Mouse (Mus musculus) myocyte (in vitro differentiated cells): ENCODE results near the gene Scgb1c1. TPM values are rescaled to one million over a fixed set of nuclear protein-coding genes. Genes with fewer than 3 reads are reported as not detected.

Experiments
- H3K27me3 ChIP-seq: one replicate; pipeline ENCODE4 v1.6.1; 2011; ENCODE audit not compliant: control insufficient read depth, insufficient read depth, insufficient read length
- H3K36me3 ChIP-seq: one replicate; pipeline ENCODE4 v1.6.1; 2011; ENCODE audit not compliant: control insufficient read depth, insufficient read depth
- H3K4me2 ChIP-seq: one replicate; pipeline ENCODE4 v1.6.1; 2011; ENCODE audit warnings: low read depth, control low read depth
- H3K4me3 ChIP-seq: one replicate; pipeline ENCODE4 v1.5.1; 2011; ENCODE audit warnings: mild to moderate bottlenecking, control low read depth, moderate library complexity
- H3K79me2 ChIP-seq: one replicate; pipeline ENCODE4 v1.6.1; 2011; ENCODE audit not compliant: control insufficient read depth, insufficient read depth
- H3ac ChIP-seq: one replicate; pipeline ENCODE4 v1.6.1; 2011; ENCODE audit not compliant: control insufficient read depth, insufficient read length
- CEBPB ChIP-seq: IDR thresholded peaks from 2 replicates; pipeline ENCODE4 v1.6.1; 2011; ENCODE audit warnings: mild to moderate bottlenecking, moderate library complexity; ENCODE audit not compliant: poor library complexity, insufficient read depth, severe bottlenecking
- E2F4 ChIP-seq: IDR thresholded peaks from one replicate; pipeline ENCODE4 v1.6.1; 2011; ENCODE audit warnings: mild to moderate bottlenecking, control low read depth, moderate library complexity; ENCODE audit not compliant: insufficient read depth
- MAX ChIP-seq: IDR thresholded peaks from one replicate; pipeline ENCODE4 v1.6.1; 2011; ENCODE audit warnings: low read depth, mild to moderate bottlenecking, control low read depth
- MYOD1 ChIP-seq, 3 experiments: IDR thresholded peaks; one replicate each; pipeline ENCODE4 v1.6.1; 2011; ENCODE audit warnings: control low read depth in 2 of 3, low read depth in 2 of 3, mild to moderate bottlenecking in 2 of 3, moderate library complexity in 1 of 3; ENCODE audit not compliant: insufficient read length in 2 of 3, control insufficient read depth in 1 of 3
- MYOG ChIP-seq, 3 experiments: IDR thresholded peaks; one replicate each; pipeline ENCODE4 v1.6.1; 2011; ENCODE audit warnings: control low read depth in 2 of 3, low read depth in 2 of 3, mild to moderate bottlenecking in 2 of 3; ENCODE audit not compliant: insufficient read length in 2 of 3, control insufficient read depth in 1 of 3, insufficient read depth in 1 of 3
- POLR2A ChIP-seq: IDR thresholded peaks from one replicate; pipeline ENCODE4 v1.6.1; 2011; ENCODE audit warnings: low read depth, mild to moderate bottlenecking, control low read depth, moderate library complexity; ENCODE audit not compliant: insufficient read length
- POLR2AphosphoS2 ChIP-seq: IDR thresholded peaks from one replicate; pipeline ENCODE4 v1.6.1; 2011; ENCODE audit warnings: low read depth, control low read depth; ENCODE audit not compliant: insufficient read length
- REST ChIP-seq: IDR thresholded peaks from one replicate; pipeline ENCODE4 v1.6.1; 2011; ENCODE audit warnings: mild to moderate bottlenecking, control low read depth, moderate library complexity; ENCODE audit not compliant: insufficient read depth, insufficient read length
- SRF ChIP-seq: IDR thresholded peaks from one replicate; pipeline ENCODE4 v1.6.1; 2011; ENCODE audit warnings: low read depth; ENCODE audit not compliant: control insufficient read depth, insufficient read length
- TCF12 ChIP-seq: IDR thresholded peaks from one replicate; pipeline ENCODE4 v1.6.1; 2011; ENCODE audit warnings: mild to moderate bottlenecking, control low read depth; ENCODE audit not compliant: poor library complexity, insufficient read depth, severe bottlenecking
- TCF3 ChIP-seq: IDR thresholded peaks from one replicate; pipeline ENCODE4 v1.6.1; 2011; ENCODE audit warnings: low read depth, control low read depth; ENCODE audit not compliant: insufficient read length
- USF1 ChIP-seq: IDR thresholded peaks from one replicate; pipeline ENCODE4 v1.6.1; 2011; ENCODE audit warnings: low read depth, mild to moderate bottlenecking, control low read depth, moderate library complexity
- polyA plus RNA-seq: library from polyadenylated mRNA; unstranded; fragments of >200 nt; fragmentation: generic; extraction: Trizol; gene quantifications from one replicate; pipeline ENCODE4 v1.2.1, GENCODE M21; 2012; ENCODE audit warnings: missing spikeins

Scgb1c1 gene
- polyA plus RNA-seq, 1 experiment, result not detected

DNA sequence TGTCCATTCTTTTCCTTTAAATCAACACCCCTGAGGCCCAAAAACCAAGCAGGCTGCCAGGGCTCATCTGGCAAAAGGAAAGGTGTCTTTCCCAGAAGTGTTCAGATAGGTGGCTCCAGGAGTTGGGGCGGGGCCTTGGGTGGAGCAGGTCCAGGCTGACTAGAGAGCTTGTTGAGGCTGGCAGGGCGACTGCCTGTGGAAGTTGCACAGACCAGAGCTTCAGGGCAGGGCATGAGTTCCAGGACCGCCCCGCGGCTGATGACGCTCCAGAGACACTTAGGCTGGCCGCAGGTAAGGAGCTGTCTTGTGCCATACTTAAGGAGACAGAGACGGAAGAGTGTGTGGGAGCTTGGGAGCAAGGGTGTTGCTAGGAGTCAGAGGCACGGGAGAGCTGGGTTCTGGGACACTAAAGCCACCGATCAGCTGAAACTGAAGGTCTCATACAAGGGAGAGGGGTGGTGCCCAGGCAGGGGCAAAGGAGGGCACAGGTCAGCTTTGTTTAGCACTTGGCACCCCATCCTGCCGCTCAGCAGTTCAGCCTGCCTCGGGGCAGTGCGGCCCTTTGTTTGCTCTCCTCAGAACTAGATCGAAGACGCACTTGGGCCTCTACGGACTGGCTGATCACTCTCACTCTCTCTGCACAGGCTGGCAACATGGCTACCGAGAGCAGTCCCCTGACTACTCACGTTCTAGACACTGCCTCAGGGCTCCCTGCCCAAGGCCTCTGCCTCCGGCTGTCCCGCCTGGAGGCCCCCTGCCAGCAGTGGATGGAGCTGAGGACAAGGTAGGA lies 10.2 kb upstream of the Scgb1c1 start, which contains the start of gene Urah:
Gene Urah, plus strand, starts transcription at position 51 of the 790 bp plus-strand sequence.
- no peak within 1 kb of the TSS for H3ac ChIP-seq
- H3K27me3 ChIP-seq, result no peaks in the 10 kb centered on the region
- TF ChIP-seq POLR2A (no peak), POLR2AphosphoS2 (no peak), MYOD1 (IDR thresholded peaks at IDR 0.05; ENCODE audit: control insufficient read depth in 1 of 3, insufficient read length in 2 of 3, low read depth in 2 of 3) (no peak), REST (no peak), MYOG (IDR thresholded peaks at IDR 0.05; ENCODE audit: control insufficient read depth in 1 of 3, insufficient read depth in 1 of 3, insufficient read length in 2 of 3, low read depth in 2 of 3) (no peak), TCF3 (no peak), E2F4 (no peak), CEBPB (no peak), USF1 (no peak), TCF12 (no peak), MAX (no peak), SRF (no peak)
- H3K36me3 ChIP-seq, result no peaks in the 10 kb centered on the region
- no peak within 1 kb of the TSS for H3K4me2 ChIP-seq
- no peaks in the 10 kb centered on the region for H3K79me2 ChIP-seq
- H3K4me3 ChIP-seq, result no peak within 1 kb of the TSS

GRCm38 (mm10) chr7:140835758-140836087 lies 9.6 kb upstream of the Scgb1c1 start:
- Histone ChIP-seq H3K4me3 (no peak overlapping the region), H3K27me3 (no peaks in the 10 kb centered on the region), H3K36me3 (no peaks in the 10 kb centered on the region), H3ac (no peak overlapping the region), H3K79me2 (no peaks in the 10 kb centered on the region), H3K4me2 (no peak overlapping the region)
- TF ChIP-seq REST, result no peak
- TF ChIP-seq CEBPB, result no peak
- TF ChIP-seq SRF, result no peak
- no peak for TF ChIP-seq POLR2AphosphoS2
- no peak for TF ChIP-seq MYOG (IDR thresholded peaks at IDR 0.05; ENCODE audit: control insufficient read depth in 1 of 3, insufficient read depth in 1 of 3, insufficient read length in 2 of 3, low read depth in 2 of 3)
- TF ChIP-seq E2F4, result no peak
- TF ChIP-seq USF1, result no peak
- no peak for TF ChIP-seq POLR2A
- no peak for TF ChIP-seq TCF12
- no peak for TF ChIP-seq MAX
- no peak for TF ChIP-seq TCF3
- TF ChIP-seq MYOD1 (IDR thresholded peaks at IDR 0.05; ENCODE audit: control insufficient read depth in 1 of 3, insufficient read length in 2 of 3, low read depth in 2 of 3), result no peak

DNA sequence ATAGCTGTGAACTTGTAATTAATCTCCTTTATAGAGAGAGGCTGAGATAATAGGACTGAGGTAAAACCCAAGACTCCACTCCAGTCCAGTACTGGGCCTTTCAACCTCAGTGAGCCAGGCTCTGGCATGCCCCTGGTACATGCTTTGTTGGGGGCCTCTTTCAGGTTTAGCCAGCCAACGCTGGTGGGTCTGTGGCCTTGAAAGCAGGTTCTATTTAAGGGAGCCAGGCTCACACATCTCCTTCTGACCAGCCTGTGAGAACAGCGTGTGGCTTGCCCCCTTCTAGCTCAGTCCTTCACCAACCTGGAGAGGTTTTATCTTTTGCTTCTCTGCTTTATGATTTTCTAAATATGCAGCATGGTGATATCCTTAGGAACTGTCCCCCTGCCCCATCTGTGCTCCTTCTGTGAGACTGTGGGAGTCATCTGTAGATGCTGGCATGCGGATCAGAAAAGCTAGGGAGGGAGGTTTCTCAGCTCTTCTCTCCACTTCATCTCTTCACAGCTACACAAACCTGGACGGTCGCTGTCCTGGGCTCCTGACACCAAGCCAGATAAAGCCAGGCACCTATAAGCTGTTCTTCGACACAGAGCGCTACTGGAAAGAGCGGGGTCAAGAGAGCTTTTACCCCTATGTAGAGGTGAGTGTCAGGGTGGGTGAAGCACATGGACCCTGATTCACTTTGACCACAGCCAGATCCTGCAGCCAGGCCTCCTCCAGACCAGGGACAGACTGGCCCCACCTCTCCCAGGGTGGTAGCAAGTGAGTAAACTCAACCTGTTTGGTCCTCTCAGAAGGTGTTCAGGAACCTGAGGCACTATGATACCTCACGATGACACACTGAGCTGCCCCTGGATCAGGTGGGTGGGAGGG lies 8.9 kb upstream of the Scgb1c1 start:
- TF ChIP-seq POLR2A (no peak), E2F4 (no peak), TCF3 (no peak), MAX (no peak), MYOG (IDR thresholded peaks at IDR 0.05; ENCODE audit: control insufficient read depth in 1 of 3, insufficient read depth in 1 of 3, insufficient read length in 2 of 3, low read depth in 2 of 3) (no peak), POLR2AphosphoS2 (no peak), SRF (no peak), USF1 (no peak), CEBPB (no peak), MYOD1 (IDR thresholded peaks at IDR 0.05; ENCODE audit: control insufficient read depth in 1 of 3, insufficient read length in 2 of 3, low read depth in 2 of 3) (no peak)
- H3K27me3 ChIP-seq, result no peaks in the 10 kb centered on the region

GRCm38 (mm10) chr7:140839556-140839955 lies 5.8 kb upstream of the Scgb1c1 start:
- H3ac ChIP-seq, result no peak overlapping the region
- TF ChIP-seq POLR2AphosphoS2 (no peak), USF1 (no peak), REST (no peak), CEBPB (no peak), E2F4 (no peak)
- no peak overlapping the region for H3K4me3 ChIP-seq
- no peaks in the 10 kb centered on the region for H3K79me2 ChIP-seq
- H3K36me3 ChIP-seq, result no peaks in the 10 kb centered on the region
- no peak overlapping the region for H3K4me2 ChIP-seq
- peaks cover 6% of the 10 kb centered on the region for H3K27me3 ChIP-seq

More for the DNA sequence above, 8.9 kb upstream of the Scgb1c1 start:
- H3K36me3 ChIP-seq, result no peaks in the 10 kb centered on the region
- H3K4me3 ChIP-seq, result no peak overlapping the region
- no peak overlapping the region for H3K4me2 ChIP-seq
- no peaks in the 10 kb centered on the region for H3K79me2 ChIP-seq
- H3ac ChIP-seq, result no peak overlapping the region
